Comparison of ENCODE assay signal across 8 mouse cellular contexts in the genomic region with DNA sequence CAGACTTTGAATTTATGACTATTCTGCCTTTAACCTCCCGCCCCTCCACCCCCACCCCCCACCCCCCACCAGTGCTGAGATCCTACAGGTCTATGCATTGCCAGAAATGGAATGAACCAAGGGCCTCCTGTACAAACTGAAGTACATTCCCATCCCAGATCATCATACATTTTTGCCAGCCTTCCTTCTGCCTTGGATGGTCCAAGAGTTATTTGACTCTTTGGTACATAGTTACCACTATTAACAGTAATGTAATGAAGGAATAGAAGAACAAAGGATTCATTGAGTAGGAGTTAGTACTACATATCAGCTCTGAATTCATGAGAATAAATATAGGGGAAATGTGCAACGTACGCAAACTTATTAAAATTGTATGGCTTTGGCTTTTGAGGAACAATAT. TPM values are rescaled to one million over a fixed set of nuclear protein-coding genes. Genes with fewer than 3 reads are reported as not detected.
DNase-seq lines count a peak whose midpoint lies in the region; ATAC-seq and TF ChIP-seq lines count a peak whose summit lies in the region.

No protein-coding gene starts in this region.

- DNase-seq in heart, adult 8-10 months (ENCODE audit: low spot score) = no peak
- no peak for DNase-seq in hindbrain, postnatal 0 days (ENCODE audit: low spot score)
- no peak for DNase-seq in adrenal gland, postnatal 36 days

- H3K9ac ChIP-seq in heart, embryonic 14.5 days (ENCODE audit: low read length) = no peak overlapping the region
- no peak overlapping the region for H3K9ac ChIP-seq in embryonic facial prominence, embryonic 12.5 days
- no peak overlapping the region for H3K9ac ChIP-seq in hindbrain, postnatal 0 days (replicated peaks; ENCODE audit: low read length)
- no peak overlapping the region for H3K9ac ChIP-seq in midbrain, embryonic 13.5 days (replicated peaks)

- TF ChIP-seq CTCF in hindbrain, postnatal 0 days (IDR thresholded peaks at IDR 0.05; ENCODE audit: low read depth) = no peak

- H3K36me3 ChIP-seq in heart, embryonic 14.5 days (ENCODE audit: control insufficient read depth, insufficient read depth, low read length) = peaks cover 31% of the 10 kb centered on the region
- peaks cover 19% of the 10 kb centered on the region for H3K36me3 ChIP-seq in embryonic facial prominence, embryonic 12.5 days
- peaks cover 20% of the 10 kb centered on the region for H3K36me3 ChIP-seq in hindbrain, postnatal 0 days (ENCODE audit: insufficient read depth, low read length)
- H3K36me3 ChIP-seq in midbrain, embryonic 13.5 days = peaks cover 23% of the 10 kb centered on the region

- H3K4me2 ChIP-seq in heart, embryonic 14.5 days (ENCODE audit: low read length) = peak overlapping the region; percentile 54
- H3K4me2 ChIP-seq in embryonic facial prominence, embryonic 12.5 days (replicated peaks) = peak overlapping the region; percentile 26; the same call in 1 of the 2 replicates
- H3K4me2 ChIP-seq in hindbrain, postnatal 0 days (ENCODE audit: low read depth, low read length) = peak overlapping the region; percentile 96
- peak overlapping the region; percentile 36 for H3K4me2 ChIP-seq in midbrain, embryonic 13.5 days (replicated peaks)

- ATAC-seq in heart, embryonic 14.5 days (ENCODE audit: insufficient number of reproducible peaks, insufficient read depth, low FRiP score, low read depth) = peak; percentile 13; the same call in 1 of the 2 replicates
- ATAC-seq in embryonic facial prominence, embryonic 12.5 days (ENCODE audit: insufficient number of reproducible peaks, insufficient read depth, low FRiP score, low TSS enrichment) = peak; percentile 48; the same call in 1 of the 2 replicates
- ATAC-seq in hindbrain, postnatal 0 days = no peak; the same call in 1 of the 2 replicates
- peak; percentile 51 for ATAC-seq in midbrain, embryonic 13.5 days
- ATAC-seq in CD4-positive, CD25-positive, alpha-beta regulatory T cell, adult 4 months = no peak
- ATAC-seq in activated CD4-positive, CD25-positive, alpha-beta regulatory T cell, adult 4 months = no peak

- WGBS in heart, embryonic 14.5 days = 26% methylated on average over 3 of the region's 3 CpGs
- 21% methylated on average over 3 of the region's 3 CpGs for WGBS in embryonic facial prominence, embryonic 12.5 days
- WGBS in hindbrain, postnatal 0 days = 25% methylated on average over 3 of the region's 3 CpGs
- WGBS in midbrain, embryonic 13.5 days = 26% methylated on average over 3 of the region's 3 CpGs

- no peak overlapping the region for H3K27ac ChIP-seq in heart, embryonic 14.5 days (replicated peaks in 1 of 2; ENCODE audit: control insufficient read depth in 1 of 2, insufficient read depth in 1 of 2, low read depth in 2 of 2, low read length in 2 of 2)
- no peak overlapping the region for H3K27ac ChIP-seq in embryonic facial prominence, embryonic 12.5 days
- H3K27ac ChIP-seq in hindbrain, postnatal 0 days = no peak overlapping the region
- H3K27ac ChIP-seq in midbrain, embryonic 13.5 days = no peak overlapping the region; the same call in 1 of the 2 replicates

- H3K4me1 ChIP-seq in heart, embryonic 14.5 days (ENCODE audit: control insufficient read depth in 2 of 2, insufficient read depth in 2 of 2, low read length in 2 of 2) = peaks cover 5 to 9% of the 10 kb centered on the region in 2 experiments
- H3K4me1 ChIP-seq in embryonic facial prominence, embryonic 12.5 days = peaks cover 8% of the 10 kb centered on the region
- peaks cover 8% of the 10 kb centered on the region for H3K4me1 ChIP-seq in hindbrain, postnatal 0 days (ENCODE audit: insufficient read depth, low read length)
- peaks cover 18% of the 10 kb centered on the region for H3K4me1 ChIP-seq in midbrain, embryonic 13.5 days (replicated peaks)

- H3K27me3 ChIP-seq in heart, embryonic 14.5 days (ENCODE audit: control insufficient read depth, insufficient read depth, low read length) = no peaks in the 10 kb centered on the region
- H3K27me3 ChIP-seq in embryonic facial prominence, embryonic 12.5 days = no peaks in the 10 kb centered on the region
- H3K27me3 ChIP-seq in hindbrain, postnatal 0 days (ENCODE audit: insufficient read depth, low read length) = no peaks in the 10 kb centered on the region
- peaks cover 10% of the 10 kb centered on the region; the same call in 1 of the 2 replicates for H3K27me3 ChIP-seq in midbrain, embryonic 13.5 days

- H3K4me3 ChIP-seq in heart, embryonic 14.5 days (ENCODE audit: control insufficient read depth in 1 of 2, insufficient read depth in 1 of 2, low read depth in 1 of 2, low read length in 2 of 2) = peak overlapping the region in 1 of 2 experiments; percentile 81; a peak in 2 of 4 replicates
- peak overlapping the region; percentile 88; the same call in 1 of the 2 replicates for H3K4me3 ChIP-seq in embryonic facial prominence, embryonic 12.5 days
- H3K4me3 ChIP-seq in hindbrain, postnatal 0 days (ENCODE audit: low read length) = peak overlapping the region; percentile 93
- H3K4me3 ChIP-seq in midbrain, embryonic 13.5 days (replicated peaks) = peak overlapping the region; percentile 100

- no peaks in the 10 kb centered on the region for H3K9me3 ChIP-seq in heart, embryonic 14.5 days (ENCODE audit: control insufficient read depth, low read length)
- H3K9me3 ChIP-seq in embryonic facial prominence, embryonic 12.5 days = no peaks in the 10 kb centered on the region
- no peaks in the 10 kb centered on the region for H3K9me3 ChIP-seq in hindbrain, postnatal 0 days (ENCODE audit: low read length)
- no peaks in the 10 kb centered on the region for H3K9me3 ChIP-seq in midbrain, embryonic 13.5 days

RNA-seq across cellular contexts. Expression of a gene that starts 0.4 kb away (rescaled TPM):
- polyA plus RNA-seq in heart, embryonic 14.5 days (2014; fragmentation: Nextera tagmentation; extraction: Ambion mirVana) = 46.8 and 48.2 TPM in 2 replicates
- total RNA-seq in heart, adult 8-10 months (2022) = 10 to 100 TPM; 92.4 to 99.5 (median 94.6) TPM
- 74.2 and 76.5 TPM in 2 replicates for polyA plus RNA-seq in embryonic facial prominence, embryonic 12.5 days (2016; fragmentation: Nextera tagmentation; extraction: Ambion mirVana)
- 118 and 126 TPM in 2 replicates for total RNA-seq in hindbrain, postnatal 0 days (2014; rRNA removed)
- polyA plus RNA-seq in hindbrain, postnatal 0 days (2015; fragmentation: Nextera tagmentation; extraction: Ambion mirVana) = 25.9 and 29.4 TPM in 2 replicates
- polyA plus RNA-seq in midbrain, embryonic 13.5 days (2015; fragmentation: Nextera tagmentation; extraction: Ambion mirVana) = 58.2 and 61.8 TPM in 2 replicates
- polyA plus RNA-seq in CD4-positive, CD25-positive, alpha-beta regulatory T cell, adult 4 months (2017; shearing (Covaris generic)) = 10 to 100 TPM; 37.0 to 42.3 TPM
- 10 to 100 TPM; 33.9 to 38.7 TPM for polyA plus RNA-seq in activated CD4-positive, CD25-positive, alpha-beta regulatory T cell, adult 4 months (2017; shearing (Covaris generic))
- total RNA-seq in adrenal gland, postnatal 36 days (2021) = 100 to 1,000 TPM; 146 to 161 TPM

RNA-seq across cellular contexts. Expression of a gene that starts 23.7 kb away (rescaled TPM):
- polyA plus RNA-seq in heart, embryonic 14.5 days (2014; fragmentation: Nextera tagmentation; extraction: Ambion mirVana) = 5.7 and 6.4 TPM in 2 replicates
- total RNA-seq in heart, adult 8-10 months (2022) = 10 to 100 TPM; 47.8 to 61.5 (median 56.2) TPM
- 0.31 and 0.75 TPM in 2 replicates for polyA plus RNA-seq in embryonic facial prominence, embryonic 12.5 days (2016; fragmentation: Nextera tagmentation; extraction: Ambion mirVana)
- 3.9 and 6.6 TPM in 2 replicates for total RNA-seq in hindbrain, postnatal 0 days (2014; rRNA removed)
- polyA plus RNA-seq in hindbrain, postnatal 0 days (2015; fragmentation: Nextera tagmentation; extraction: Ambion mirVana) = 7.3 and 7.6 TPM in 2 replicates
- 0.97 and 1.2 TPM in 2 replicates for polyA plus RNA-seq in midbrain, embryonic 13.5 days (2015; fragmentation: Nextera tagmentation; extraction: Ambion mirVana)
- polyA plus RNA-seq in CD4-positive, CD25-positive, alpha-beta regulatory T cell, adult 4 months (2017; shearing (Covaris generic)) = under 1 TPM in 1 of 2 experiments, not detected in 1; 0.56 TPM
- polyA plus RNA-seq in activated CD4-positive, CD25-positive, alpha-beta regulatory T cell, adult 4 months (2017; shearing (Covaris generic)) = not detected
- total RNA-seq in adrenal gland, postnatal 36 days (2021) = 10 to 100 TPM in 1 of 2 experiments, 1 to 10 TPM in 1; 9.3 to 11.5 TPM

RNA-seq across cellular contexts. Expression of a gene that starts 24.7 kb away (rescaled TPM):
- 10.3 and 13.4 TPM in 2 replicates for polyA plus RNA-seq in heart, embryonic 14.5 days (2014; fragmentation: Nextera tagmentation; extraction: Ambion mirVana)
- total RNA-seq in heart, adult 8-10 months (2022) = 1 to 10 TPM; 2.8 to 5.1 (median 4.0) TPM
- 26.6 and 28.7 TPM in 2 replicates for polyA plus RNA-seq in embryonic facial prominence, embryonic 12.5 days (2016; fragmentation: Nextera tagmentation; extraction: Ambion mirVana)
- 1.0 and 3.4 TPM in 2 replicates for total RNA-seq in hindbrain, postnatal 0 days (2014; rRNA removed)
- 1.5 and 1.6 TPM in 2 replicates for polyA plus RNA-seq in hindbrain, postnatal 0 days (2015; fragmentation: Nextera tagmentation; extraction: Ambion mirVana)
- polyA plus RNA-seq in midbrain, embryonic 13.5 days (2015; fragmentation: Nextera tagmentation; extraction: Ambion mirVana) = 2.0 and 2.5 TPM in 2 replicates
- polyA plus RNA-seq in CD4-positive, CD25-positive, alpha-beta regulatory T cell, adult 4 months (2017; shearing (Covaris generic)) = 1 to 10 TPM; 8.8 to 9.0 TPM
- 10 to 100 TPM in 1 of 2 experiments, 1 to 10 TPM in 1; 5.6 to 16.0 TPM for polyA plus RNA-seq in activated CD4-positive, CD25-positive, alpha-beta regulatory T cell, adult 4 months (2017; shearing (Covaris generic))
- 10 to 100 TPM; 10.1 to 14.3 TPM for total RNA-seq in adrenal gland, postnatal 36 days (2021)

RNA-seq across cellular contexts. Expression of a gene that starts 27.1 kb away (rescaled TPM):
- polyA plus RNA-seq in heart, embryonic 14.5 days (2014; fragmentation: Nextera tagmentation; extraction: Ambion mirVana) = 9.7 and 11.3 TPM in 2 replicates
- 1 to 10 TPM; 6.3 to 8.5 (median 7.4) TPM for total RNA-seq in heart, adult 8-10 months (2022)
- 6.5 and 7.0 TPM in 2 replicates for polyA plus RNA-seq in embryonic facial prominence, embryonic 12.5 days (2016; fragmentation: Nextera tagmentation; extraction: Ambion mirVana)
- total RNA-seq in hindbrain, postnatal 0 days (2014; rRNA removed) = 3.3 and 3.7 TPM in 2 replicates
- polyA plus RNA-seq in hindbrain, postnatal 0 days (2015; fragmentation: Nextera tagmentation; extraction: Ambion mirVana) = 3.5 and 3.6 TPM in 2 replicates
- polyA plus RNA-seq in midbrain, embryonic 13.5 days (2015; fragmentation: Nextera tagmentation; extraction: Ambion mirVana) = 3.4 and 3.5 TPM in 2 replicates
- polyA plus RNA-seq in CD4-positive, CD25-positive, alpha-beta regulatory T cell, adult 4 months (2017; shearing (Covaris generic)) = under 1 TPM; 0.85 to 0.91 TPM
- under 1 TPM; 0.42 to 0.47 TPM for polyA plus RNA-seq in activated CD4-positive, CD25-positive, alpha-beta regulatory T cell, adult 4 months (2017; shearing (Covaris generic))
- total RNA-seq in adrenal gland, postnatal 36 days (2021) = 1 to 10 TPM; 8.7 TPM

RNA-seq across cellular contexts. Expression of a gene that starts 31.7 kb away (rescaled TPM):
- polyA plus RNA-seq in heart, embryonic 14.5 days (2014; fragmentation: Nextera tagmentation; extraction: Ambion mirVana) = 3.1 and 3.7 TPM in 2 replicates
- total RNA-seq in heart, adult 8-10 months (2022) = 10 to 100 TPM in 1 of 4 experiments, 1 to 10 TPM in 3; 7.9 to 10.1 (median 8.8) TPM
- polyA plus RNA-seq in embryonic facial prominence, embryonic 12.5 days (2016; fragmentation: Nextera tagmentation; extraction: Ambion mirVana) = 7.0 and 7.1 TPM in 2 replicates
- total RNA-seq in hindbrain, postnatal 0 days (2014; rRNA removed) = 19.4 and 20.4 TPM in 2 replicates
- 3.9 and 4.1 TPM in 2 replicates for polyA plus RNA-seq in hindbrain, postnatal 0 days (2015; fragmentation: Nextera tagmentation; extraction: Ambion mirVana)
- 6.8 and 8.1 TPM in 2 replicates for polyA plus RNA-seq in midbrain, embryonic 13.5 days (2015; fragmentation: Nextera tagmentation; extraction: Ambion mirVana)
- 1 to 10 TPM; 6.3 to 9.9 TPM for polyA plus RNA-seq in CD4-positive, CD25-positive, alpha-beta regulatory T cell, adult 4 months (2017; shearing (Covaris generic))
- polyA plus RNA-seq in activated CD4-positive, CD25-positive, alpha-beta regulatory T cell, adult 4 months (2017; shearing (Covaris generic)) = 1 to 10 TPM; 5.2 to 7.3 TPM
- total RNA-seq in adrenal gland, postnatal 36 days (2021) = 10 to 100 TPM; 12.0 to 18.2 TPM

Comparison
In these comparisons a context has a peak if more than half of its experiments do, and no peak if none do; other contexts are left out.
1. ATAC-seq: peak in heart, embryonic 14.5 days (single experiment), embryonic facial prominence, embryonic 12.5 days (single experiment) and midbrain, embryonic 13.5 days (single experiment); none in hindbrain, postnatal 0 days (single experiment), CD4-positive, CD25-positive, alpha-beta regulatory T cell, adult 4 months (single experiment) and activated CD4-positive, CD25-positive, alpha-beta regulatory T cell, adult 4 months (single experiment).
2. H3K4me2 ChIP-seq: peak in every context shown above with its lines; median percentile 96 in hindbrain, postnatal 0 days; 54 in heart, embryonic 14.5 days; 36 in midbrain, embryonic 13.5 days; 26 in embryonic facial prominence, embryonic 12.5 days.